Mouse (Mus musculus) liver, embryonic 12.5 days (tissue): ENCODE results near the gene Rwdd2a. TPM values are rescaled to one million over a fixed set of nuclear protein-coding genes. Genes with fewer than 3 reads are reported as not detected.
"Not testable (repeated sequence)": the region's sequence is repeated elsewhere in the genome, so short reads cannot be mapped to it uniquely, and the experiment has no call there.

Experiments used
- ATAC-seq: fragments of 200-750 bp; cut with Nextera tagmentation; 2 replicates; pipeline ENCODE4 v1.8.0; 2017; ENCODE audit warnings: moderate number of reproducible peaks, mild to moderate bottlenecking, moderate library complexity
- H3K27ac ChIP-seq: fragments of 300-500 bp; sonication (generic); 2 replicates; pipeline ENCODE4 v1.5.1; 2016; ENCODE audit warnings: mild to moderate bottlenecking
- H3K27me3 ChIP-seq: fragments of 300-500 bp; sonication (generic); replicated peaks from 2 replicates; pipeline ENCODE4 v1.6.1; 2016; ENCODE audit warnings: mild to moderate bottlenecking, moderate library complexity
- H3K36me3 ChIP-seq: fragments of 300-500 bp; sonication (generic); 2 replicates; pipeline ENCODE4 v1.6.1; 2016; ENCODE audit warnings: mild to moderate bottlenecking, moderate library complexity
- H3K4me1 ChIP-seq: fragments of 300-500 bp; sonication (generic); 2 replicates; pipeline ENCODE4 v1.6.1; 2016
- H3K4me2 ChIP-seq: fragments of 300-500 bp; sonication (generic); 2 replicates; pipeline ENCODE4 v1.6.1; 2016; ENCODE audit warnings: mild to moderate bottlenecking, moderate library complexity
- H3K4me3 ChIP-seq: fragments of 300-500 bp; sonication (generic); 2 replicates; pipeline ENCODE4 v1.5.1; 2016; ENCODE audit warnings: mild to moderate bottlenecking, moderate library complexity
- H3K9ac ChIP-seq: fragments of 300-500 bp; sonication (generic); 2 replicates; pipeline ENCODE4 v1.6.1; 2016; ENCODE audit warnings: mild to moderate bottlenecking, moderate library complexity
- H3K9me3 ChIP-seq: fragments of 300-500 bp; sonication (generic); replicated peaks from 2 replicates; pipeline ENCODE4 v1.6.1; 2016; ENCODE audit warnings: mild to moderate bottlenecking, moderate library complexity
- WGBS: fragments of 180-500 bp; shearing (Covaris S2); methylation state at CpG from one replicate; pipeline ENCODE4 v1.1.7; 2016; ENCODE audit not compliant: insufficient replicate concordance; 5-methylcytosine and 5-hydroxymethylcytosine counted together
- polyA plus RNA-seq: library from polyadenylated mRNA; unstranded; fragments of >200 nt; fragmentation: Nextera tagmentation; extraction: Ambion mirVana; gene quantifications from 2 replicates; pipeline ENCODE4 v1.2.1, GENCODE M21; 2016

Rwdd2a gene
- polyA plus RNA-seq, 1 experiment from 2014 or later: 2.1 TPM

GRCm38 (mm10) chr9:86596983-86597382 is 25.2 kb downstream of the Rwdd2a start:
- H3K27me3 ChIP-seq, H3K4me3 ChIP-seq, ATAC-seq, H3K9ac ChIP-seq, H3K27ac ChIP-seq, H3K4me1 ChIP-seq, H3K36me3 ChIP-seq, H3K4me2 ChIP-seq, H3K9me3 ChIP-seq: not testable (repeated sequence)

- H3K27me3 ChIP-seq: no peaks in the 10 kb centered on the region
- H3K4me2 ChIP-seq: no peak overlapping the region
- no peaks in the 10 kb centered on the region for H3K9me3 ChIP-seq
- H3K9ac ChIP-seq: no peak overlapping the region
- H3K4me3 ChIP-seq: no peak overlapping the region
- 47% methylated on average over 8 of the region's 8 CpGs for WGBS
- no peak for ATAC-seq
- H3K4me1 ChIP-seq: no peaks in the 10 kb centered on the region
- H3K36me3 ChIP-seq: no peaks in the 10 kb centered on the region
- no peak overlapping the region for H3K27ac ChIP-seq
Measured at GRCm38 (mm10) chr9:86599723-86600303, 28.0 kb downstream of the Rwdd2a start.

GRCm38 (mm10) chr9:86605776-86606175 is 34.0 kb downstream of the Rwdd2a start:
- Histone ChIP-seq H3K27ac (no peak overlapping the region), H3K9ac (no peak overlapping the region), H3K36me3 (no peaks in the 10 kb centered on the region), H3K4me2 (no peak overlapping the region), H3K4me1 (no peaks in the 10 kb centered on the region), H3K27me3 (no peaks in the 10 kb centered on the region), H3K4me3 (no peak overlapping the region), H3K9me3 (no peaks in the 10 kb centered on the region)
- no peak for ATAC-seq
- WGBS: 76% methylated on average over 6 of the region's 6 CpGs

- Histone ChIP-seq H3K27me3 (no peaks in the 10 kb centered on the region), H3K36me3 (no peaks in the 10 kb centered on the region), H3K27ac (no peak overlapping the region), H3K9ac (no peak overlapping the region), H3K4me1 (no peaks in the 10 kb centered on the region), H3K4me2 (no peak overlapping the region), H3K9me3 (no peaks in the 10 kb centered on the region), H3K4me3 (no peak overlapping the region)
- 72% methylated on average over 4 of the region's 4 CpGs for WGBS
- no peak for ATAC-seq
Measured at GRCm38 (mm10) chr9:86612091-86612490, 40.3 kb downstream of the Rwdd2a start.

GRCm38 (mm10) chr9:86615765-86616164 is 44.0 kb downstream of the Rwdd2a start:
- Histone ChIP-seq H3K4me1 (no peaks in the 10 kb centered on the region), H3K4me3 (no peak overlapping the region), H3K9me3 (no peaks in the 10 kb centered on the region), H3K4me2 (no peak overlapping the region), H3K9ac (no peak overlapping the region), H3K27ac (no peak overlapping the region), H3K27me3 (no peaks in the 10 kb centered on the region), H3K36me3 (no peaks in the 10 kb centered on the region)
- no peak for ATAC-seq
- 49% methylated on average over 1 of the region's 1 CpGs for WGBS

- H3K9me3 ChIP-seq: no peaks in the 10 kb centered on the region
- H3K27me3 ChIP-seq: no peaks in the 10 kb centered on the region
- H3K9ac ChIP-seq: no peak overlapping the region
- no peaks in the 10 kb centered on the region for H3K4me1 ChIP-seq
- no peak overlapping the region for H3K4me2 ChIP-seq
- no peak for ATAC-seq
- H3K36me3 ChIP-seq: no peaks in the 10 kb centered on the region
- no peak overlapping the region for H3K4me3 ChIP-seq
- 62% methylated on average over 7 of the region's 7 CpGs for WGBS
- no peak overlapping the region for H3K27ac ChIP-seq
Measured at GRCm38 (mm10) chr9:86617837-86618492, 46.2 kb downstream of the Rwdd2a start.

GRCm38 (mm10) chr9:86619341-86620139 is 47.7 kb downstream of the Rwdd2a start:
- no peaks in the 10 kb centered on the region for H3K27me3 ChIP-seq
- no peaks in the 10 kb centered on the region for H3K9me3 ChIP-seq
- H3K36me3 ChIP-seq: no peaks in the 10 kb centered on the region
- no peak for ATAC-seq
- WGBS: 76% methylated on average over 10 of the region's 10 CpGs
- H3K27ac ChIP-seq: no peak overlapping the region
- no peaks in the 10 kb centered on the region for H3K4me1 ChIP-seq
- H3K4me3 ChIP-seq: no peak overlapping the region
- H3K9ac ChIP-seq: no peak overlapping the region
- no peak overlapping the region for H3K4me2 ChIP-seq

- no peak overlapping the region for H3K9ac ChIP-seq
- H3K4me3 ChIP-seq: no peak overlapping the region
- no peaks in the 10 kb centered on the region for H3K9me3 ChIP-seq
- ATAC-seq: no peak
- H3K27me3 ChIP-seq: no peaks in the 10 kb centered on the region
- no peaks in the 10 kb centered on the region for H3K36me3 ChIP-seq
- H3K27ac ChIP-seq: no peak overlapping the region
- WGBS: 67% methylated on average over 2 of the region's 2 CpGs
- H3K4me1 ChIP-seq: no peaks in the 10 kb centered on the region
- no peak overlapping the region for H3K4me2 ChIP-seq
Measured at GRCm38 (mm10) chr9:86622062-86622461, 50.3 kb downstream of the Rwdd2a start.

GRCm38 (mm10) chr9:86624039-86624438 is 52.2 kb downstream of the Rwdd2a start:
- Histone ChIP-seq H3K36me3 (no peaks in the 10 kb centered on the region), H3K27ac (no peak overlapping the region), H3K4me2 (no peak overlapping the region), H3K9ac (no peak overlapping the region), H3K4me3 (no peak overlapping the region), H3K4me1 (no peaks in the 10 kb centered on the region), H3K27me3 (no peaks in the 10 kb centered on the region), H3K9me3 (no peaks in the 10 kb centered on the region)
- ATAC-seq: no peak
- 76% methylated on average over 12 of the region's 12 CpGs for WGBS

Other genes with a start within 250 kb of the Rwdd2a start
- gene Ube2cbp, start 107.0 kb upstream of the Rwdd2a start, polyA plus RNA-seq: 4.1 TPM in 2 replicates
- gene Dop1a, start 104.8 kb upstream of the Rwdd2a start, polyA plus RNA-seq: 6.4 and 7.6 TPM in 2 replicates
- gene Pgm3, start 149 bp upstream of the Rwdd2a start, polyA plus RNA-seq: 17.4 and 17.7 TPM in 2 replicates
- 4.5 and 5.2 TPM in 2 replicates for gene Me1, start 124.0 kb downstream of the Rwdd2a start, polyA plus RNA-seq
- 0.58 and 1.3 TPM in 2 replicates for gene Prss35, start 171.7 kb downstream of the Rwdd2a start, polyA plus RNA-seq